Mouse (Mus musculus) limb, embryonic 13.5 days (tissue): ENCODE measurements at regions not wholly inside any gene's neighbourhood (a gene's known extent, or its start where the extent isn't known, plus 50 kb on each side); places are given as distances from the start of the nearest gene placed in this dataset.

Experiments used
- ATAC-seq: fragments of 200-750 bp; cut with Nextera tagmentation; 2 replicates; pipeline ENCODE4 v1.8.0; 2017; ENCODE audit warnings: low read depth, moderate number of reproducible peaks, moderate TSS enrichment; ENCODE audit not compliant: low FRiP score
- H3K27ac ChIP-seq: fragments of 300-500 bp; sonication (generic); 2 replicates; pipeline ENCODE4 v1.5.1; 2015; ENCODE audit warnings: inconsistent platforms, mild to moderate bottlenecking, moderate library complexity
- H3K27me3 ChIP-seq: fragments of 300-500 bp; sonication (generic); 2 replicates; pipeline ENCODE4 v1.6.1; 2015; ENCODE audit warnings: mild to moderate bottlenecking, inconsistent platforms
- H3K36me3 ChIP-seq: fragments of 300-500 bp; sonication (generic); 2 replicates; pipeline ENCODE4 v1.6.1; 2015; ENCODE audit warnings: inconsistent platforms, mild to moderate bottlenecking, moderate library complexity
- H3K4me1 ChIP-seq: fragments of 300-500 bp; sonication (generic); 2 replicates; pipeline ENCODE4 v1.6.1; 2015; ENCODE audit warnings: inconsistent platforms
- H3K4me2 ChIP-seq: fragments of 300-500 bp; sonication (generic); replicated peaks from 2 replicates; pipeline ENCODE4 v1.6.1; 2015; ENCODE audit warnings: inconsistent platforms, mild to moderate bottlenecking, moderate library complexity
- H3K4me3 ChIP-seq: fragments of 300-500 bp; sonication (generic); 2 replicates; pipeline ENCODE4 v1.5.1; 2015; ENCODE audit warnings: moderate library complexity, mild to moderate bottlenecking, inconsistent platforms
- H3K9ac ChIP-seq: fragments of 300-500 bp; sonication (generic); 2 replicates; pipeline ENCODE4 v1.6.1; 2015; ENCODE audit warnings: mild to moderate bottlenecking, inconsistent platforms
- H3K9me3 ChIP-seq: fragments of 300-500 bp; sonication (generic); 2 replicates; pipeline ENCODE4 v1.6.1; 2016; ENCODE audit warnings: inconsistent platforms
- WGBS: fragments of 180-500 bp; shearing (Covaris S2); methylation state at CpG from one replicate; pipeline ENCODE4 v1.1.7; 2015; 5-methylcytosine and 5-hydroxymethylcytosine counted together

GRCm38 (mm10) chr9:79301580-79301979, 417.1 kb downstream of the Col12a1 start:
- H3K4me3 ChIP-seq, result no peak overlapping the region
- ATAC-seq, result no peak
- no peak overlapping the region for H3K4me2 ChIP-seq
- H3K27ac ChIP-seq, result no peak overlapping the region
- WGBS, result 75% methylated on average over 3 of the region's 3 CpGs
- no peaks in the 10 kb centered on the region for H3K36me3 ChIP-seq
- H3K27me3 ChIP-seq, result no peaks in the 10 kb centered on the region
- no peak overlapping the region for H3K9ac ChIP-seq
- H3K9me3 ChIP-seq, result no peaks in the 10 kb centered on the region
- H3K4me1 ChIP-seq, result no peaks in the 10 kb centered on the region

- Histone ChIP-seq H3K4me1 (no peaks in the 10 kb centered on the region), H3K36me3 (no peaks in the 10 kb centered on the region), H3K9ac (no peak overlapping the region), H3K4me3 (no peak overlapping the region), H3K9me3 (no peaks in the 10 kb centered on the region), H3K4me2 (no peak overlapping the region), H3K27ac (no peak overlapping the region), H3K27me3 (no peaks in the 10 kb centered on the region)
- 63% methylated on average over 3 of the region's 3 CpGs for WGBS
- no peak for ATAC-seq
Observed at GRCm38 (mm10) chr9:79310591-79310990, 408.0 kb downstream of the Col12a1 start.

GRCm38 (mm10) chr9:79317411-79317810, 401.2 kb downstream of the Col12a1 start:
- Histone ChIP-seq H3K27me3 (no peaks in the 10 kb centered on the region), H3K4me3 (no peak overlapping the region), H3K27ac (0 out of 2 replicates have a peak overlapping the region, but pooled peaks have one; percentile 10), H3K36me3 (no peaks in the 10 kb centered on the region), H3K9ac (no peak overlapping the region), H3K9me3 (no peaks in the 10 kb centered on the region), H3K4me2 (no peak overlapping the region), H3K4me1 (0 out of 2 replicates have a peak, but pooled peaks cover 4% of the 10 kb centered on the region)
- no peak for ATAC-seq

- no peaks in the 10 kb centered on the region for H3K4me1 ChIP-seq
- no peak for ATAC-seq
- H3K27ac ChIP-seq, result no peak overlapping the region
- no peaks in the 10 kb centered on the region for H3K27me3 ChIP-seq
- H3K4me2 ChIP-seq, result no peak overlapping the region
- H3K4me3 ChIP-seq, result no peak overlapping the region
- H3K36me3 ChIP-seq, result no peaks in the 10 kb centered on the region
- WGBS, result 91% methylated on average over 15 of the region's 15 CpGs
- peaks cover 12% of the 10 kb centered on the region; the same call in 1 of the 2 replicates for H3K9me3 ChIP-seq
- no peak overlapping the region for H3K9ac ChIP-seq
Observed at GRCm38 (mm10) chr9:79346371-79347096, 372.1 kb downstream of the Col12a1 start.

GRCm38 (mm10) chr9:79392020-79392419, 326.6 kb downstream of the Col12a1 start:
- WGBS, result 90% methylated on average over 2 of the region's 2 CpGs
- H3K27me3 ChIP-seq, result no peaks in the 10 kb centered on the region
- H3K9me3 ChIP-seq, result no peaks in the 10 kb centered on the region
- H3K36me3 ChIP-seq, result no peaks in the 10 kb centered on the region
- ATAC-seq, result no peak
- no peaks in the 10 kb centered on the region for H3K4me1 ChIP-seq
- H3K4me2 ChIP-seq, result no peak overlapping the region
- H3K4me3 ChIP-seq, result no peak overlapping the region
- no peak overlapping the region for H3K9ac ChIP-seq
- no peak overlapping the region for H3K27ac ChIP-seq

GRCm38 (mm10) chr9:79414989-79415388, 303.6 kb downstream of the Col12a1 start:
- Histone ChIP-seq H3K27ac (no peak overlapping the region), H3K36me3 (no peaks in the 10 kb centered on the region), H3K4me1 (no peaks in the 10 kb centered on the region), H3K27me3 (no peaks in the 10 kb centered on the region), H3K4me2 (no peak overlapping the region), H3K9me3 (no peaks in the 10 kb centered on the region), H3K4me3 (no peak overlapping the region), H3K9ac (no peak overlapping the region)
- no peak for ATAC-seq

DNA sequence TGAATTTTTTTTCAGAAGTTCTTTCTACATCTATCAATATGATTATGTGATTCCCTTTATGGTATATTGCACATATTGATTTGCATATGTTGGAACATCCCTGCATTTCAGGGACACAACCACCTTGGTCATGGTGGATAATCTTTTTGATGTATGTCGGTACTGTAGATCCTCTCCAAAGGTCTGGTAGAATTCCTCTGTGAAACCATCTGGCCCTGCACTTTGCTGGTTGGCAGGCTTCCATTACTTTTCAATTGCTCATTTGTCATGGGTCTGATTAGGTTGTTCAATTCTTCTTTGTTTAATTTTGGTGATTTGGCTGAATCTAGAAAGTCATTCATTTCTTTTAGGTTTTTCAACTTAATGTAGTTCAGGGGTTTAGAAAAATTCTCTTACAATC, 288.2 kb downstream of the Col12a1 start:
- no peak overlapping the region for H3K4me3 ChIP-seq
- H3K4me1 ChIP-seq, result no peaks in the 10 kb centered on the region
- no peaks in the 10 kb centered on the region for H3K36me3 ChIP-seq
- no peaks in the 10 kb centered on the region for H3K9me3 ChIP-seq
- WGBS, result 64% methylated on average over 1 of the region's 1 CpGs
- no peak overlapping the region for H3K9ac ChIP-seq
- no peak for ATAC-seq
- no peak overlapping the region for H3K4me2 ChIP-seq
- H3K27me3 ChIP-seq, result no peaks in the 10 kb centered on the region
- H3K27ac ChIP-seq, result no peak overlapping the region

- Histone ChIP-seq H3K4me1 (peaks cover 19% of the 10 kb centered on the region), H3K27me3 (no peaks in the 10 kb centered on the region), H3K4me2 (no peak overlapping the region), H3K36me3 (no peaks in the 10 kb centered on the region), H3K4me3 (no peak overlapping the region), H3K27ac (no peak overlapping the region), H3K9me3 (no peaks in the 10 kb centered on the region), H3K9ac (no peak overlapping the region)
- WGBS, result 60% methylated on average over 3 of the region's 3 CpGs
- no peak for ATAC-seq
Observed at GRCm38 (mm10) chr9:79437636-79438035, 281.0 kb downstream of the Col12a1 start.

DNA sequence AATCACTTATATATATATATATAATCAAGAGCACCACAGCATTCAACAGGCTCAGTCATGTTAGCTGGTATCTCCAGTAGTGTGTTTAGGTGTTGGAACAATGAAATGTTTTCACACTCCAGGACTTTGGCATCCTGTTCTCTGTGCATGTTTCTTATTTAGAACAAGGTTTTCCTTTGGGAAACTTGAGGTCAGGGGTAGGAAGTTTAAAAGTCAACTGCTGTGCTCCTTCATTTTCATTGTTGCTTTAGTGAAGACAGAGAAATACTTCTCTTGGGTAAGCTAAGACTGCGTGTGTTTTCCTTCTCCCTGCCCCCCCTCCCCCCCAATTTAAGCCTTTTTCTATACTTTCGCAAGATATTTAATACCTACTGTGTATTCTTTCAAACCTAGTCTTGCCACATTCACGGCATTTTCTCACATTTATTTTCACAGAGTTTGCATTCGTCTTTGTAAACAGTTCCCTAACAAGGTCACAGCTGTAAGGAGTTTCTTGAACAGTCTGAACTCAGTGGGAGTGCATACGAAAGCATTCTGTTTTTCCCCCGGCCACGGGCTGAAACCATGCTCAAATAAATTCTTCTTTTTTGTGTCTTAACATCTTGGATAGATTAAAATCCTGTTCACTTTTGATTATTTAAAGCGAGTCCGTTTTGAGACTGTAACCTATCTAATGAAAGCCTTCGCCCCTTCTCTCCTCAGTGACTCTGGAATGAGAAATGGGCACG, 279.2 kb downstream of the Col12a1 start:
- Histone ChIP-seq H3K9ac (no peak overlapping the region), H3K4me2 (peak overlapping the region; percentile 36), H3K4me1 (peaks cover 19% of the 10 kb centered on the region), H3K36me3 (no peaks in the 10 kb centered on the region), H3K9me3 (no peaks in the 10 kb centered on the region), H3K27me3 (no peaks in the 10 kb centered on the region), H3K27ac (peak overlapping the region; percentile 10; the same call in 1 of the 2 replicates), H3K4me3 (no peak overlapping the region)
- 22% methylated on average over 11 of the region's 11 CpGs for WGBS
- ATAC-seq, result peak; percentile 44; the same call in 1 of the 2 replicates

DNA sequence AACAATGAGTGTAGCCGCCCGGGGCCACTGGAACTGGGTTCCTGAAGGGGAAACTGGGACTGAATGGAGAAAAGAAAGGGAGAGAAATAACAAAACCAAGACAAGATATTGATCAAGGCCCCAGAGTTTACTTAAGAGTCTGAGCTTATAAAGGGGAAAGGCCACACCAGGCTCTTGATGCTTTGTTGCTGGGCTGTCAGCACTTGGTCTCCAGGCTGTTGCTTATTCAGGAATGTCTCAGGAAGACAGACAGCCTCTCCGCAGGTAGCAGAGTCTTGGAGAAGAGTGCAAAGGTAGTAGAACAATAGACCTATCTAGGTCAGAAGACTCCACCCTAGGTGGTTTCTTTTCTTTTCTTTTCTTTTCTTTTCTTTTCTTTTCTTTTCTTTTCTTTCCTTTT, 263.4 kb downstream of the Col12a1 start:
- Histone ChIP-seq H3K27me3 (no peaks in the 10 kb centered on the region), H3K4me1 (no peaks in the 10 kb centered on the region), H3K27ac (no peak overlapping the region), H3K9ac (no peak overlapping the region), H3K4me3 (no peak overlapping the region), H3K36me3 (no peaks in the 10 kb centered on the region), H3K4me2 (no peak overlapping the region), H3K9me3 (no peaks in the 10 kb centered on the region)
- ATAC-seq, result no peak
- WGBS, result 85% methylated on average over 3 of the region's 3 CpGs

DNA sequence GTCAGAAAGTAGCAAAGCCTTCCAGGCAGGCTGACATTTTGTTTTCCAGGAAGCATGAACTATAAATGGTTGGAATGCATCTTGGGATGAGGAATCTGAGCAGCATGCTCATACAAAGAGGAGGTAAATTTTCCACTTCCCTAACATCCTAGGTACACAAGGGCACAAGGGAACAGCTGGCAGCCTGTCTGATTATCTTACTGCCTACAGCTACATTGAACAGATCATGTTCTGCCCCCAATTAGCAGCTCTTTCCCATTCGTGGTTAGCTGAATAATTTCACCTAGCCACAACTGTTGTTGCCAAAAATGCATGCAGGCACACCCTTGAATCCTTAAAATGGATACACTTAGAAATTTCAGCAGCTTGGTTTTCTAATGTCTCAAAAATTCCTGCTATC, 239.5 kb downstream of the Col12a1 start:
- ATAC-seq, result no peak
- WGBS, result 13% methylated on average over 1 of the region's 1 CpGs
- no peak overlapping the region for H3K4me3 ChIP-seq
- H3K4me1 ChIP-seq, result no peaks in the 10 kb centered on the region
- no peaks in the 10 kb centered on the region for H3K27me3 ChIP-seq
- peaks cover 3% of the 10 kb centered on the region; the same call in 1 of the 2 replicates for H3K9me3 ChIP-seq
- no peak overlapping the region for H3K4me2 ChIP-seq
- no peaks in the 10 kb centered on the region for H3K36me3 ChIP-seq
- no peak overlapping the region for H3K9ac ChIP-seq
- H3K27ac ChIP-seq, result no peak overlapping the region

DNA sequence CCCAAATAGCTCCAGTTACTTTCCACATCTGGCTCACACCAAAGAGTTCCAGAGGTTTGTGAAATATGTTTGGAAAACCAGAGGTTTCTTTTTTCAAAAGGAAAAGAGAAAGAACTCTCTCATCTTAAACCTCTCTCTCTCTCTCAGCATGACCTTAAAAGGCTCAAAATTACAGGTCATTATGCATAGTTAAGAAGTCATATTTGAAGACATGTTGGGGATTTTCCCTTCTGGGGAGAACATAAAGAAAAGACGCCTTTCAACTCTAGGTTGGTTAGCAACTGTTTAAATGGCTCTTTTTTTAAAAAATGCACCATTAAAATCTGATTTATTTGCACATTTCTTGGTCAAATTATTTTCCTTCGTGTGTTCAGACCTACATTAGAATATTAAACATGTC, 218.4 kb downstream of the Col12a1 start:
- no peaks in the 10 kb centered on the region for H3K9me3 ChIP-seq
- no peak overlapping the region for H3K4me2 ChIP-seq
- no peak overlapping the region for H3K27ac ChIP-seq
- 38% methylated on average over 2 of the region's 2 CpGs for WGBS
- no peak overlapping the region for H3K4me3 ChIP-seq
- H3K27me3 ChIP-seq, result no peaks in the 10 kb centered on the region
- ATAC-seq, result no peak
- H3K36me3 ChIP-seq, result no peaks in the 10 kb centered on the region
- no peak overlapping the region for H3K9ac ChIP-seq
- H3K4me1 ChIP-seq, result 0 out of 2 replicates have a peak, but pooled peaks cover 4% of the 10 kb centered on the region
